Mouse (Mus musculus) intestine, embryonic 16.5 days (tissue): ENCODE measurements at regions not wholly inside any gene's neighbourhood (a gene's known extent, or its start where the extent isn't known, plus 50 kb on each side); places are given as distances from the start of the nearest gene placed in this dataset.

Source experiments
- ATAC-seq: fragments of 200-750 bp; cut with Nextera tagmentation; 2 replicates; pipeline ENCODE4 v1.8.0; 2017; ENCODE audit warnings: moderate TSS enrichment, moderate library complexity
- H3K27ac ChIP-seq: fragments of 300-500 bp; sonication (generic); 2 replicates; pipeline ENCODE4 v1.5.1; 2014; ENCODE audit warnings: mild to moderate bottlenecking, low read length
- H3K27me3 ChIP-seq: fragments of 300-500 bp; sonication (generic); replicated peaks from 2 replicates; pipeline ENCODE4 v1.6.1; 2014; ENCODE audit warnings: low read length, control low read depth, mixed read lengths; ENCODE audit not compliant: control insufficient read depth, insufficient read depth
- H3K36me3 ChIP-seq: fragments of 300-500 bp; sonication (generic); 2 replicates; pipeline ENCODE4 v1.6.1; 2014; ENCODE audit warnings: low read length, control low read depth; ENCODE audit not compliant: control insufficient read depth, insufficient read depth
- H3K4me1 ChIP-seq: fragments of 300-500 bp; sonication (generic); 2 replicates; pipeline ENCODE4 v1.6.1; 2014; ENCODE audit warnings: low read length, control low read depth, mixed read lengths; ENCODE audit not compliant: control insufficient read depth, insufficient read depth
- H3K4me2 ChIP-seq: fragments of 300-500 bp; sonication (generic); 2 replicates; pipeline ENCODE4 v1.6.1; 2014; ENCODE audit warnings: low read depth, low read length, control low read depth
- H3K4me3 ChIP-seq: fragments of 300-500 bp; sonication (generic); 2 replicates; pipeline ENCODE4 v1.5.1; 2014; ENCODE audit warnings: mild to moderate bottlenecking, low read length
- H3K9ac ChIP-seq: fragments of 300-500 bp; sonication (generic); 2 replicates; pipeline ENCODE4 v1.6.1; 2014; ENCODE audit warnings: low read depth, low read length
- H3K9me3 ChIP-seq: fragments of 300-500 bp; sonication (generic); 2 replicates; pipeline ENCODE4 v1.6.1; 2016; ENCODE audit warnings: low read length, control low read depth; ENCODE audit not compliant: control insufficient read depth
- WGBS: fragments of 180-500 bp; shearing (Covaris S2); extraction: QIAGEN DNeasy Blood & Tissue Kit; methylation state at CpG from one replicate; pipeline ENCODE4 v1.1.7; 2014; 5-methylcytosine and 5-hydroxymethylcytosine counted together

GRCm38 (mm10) chr2:179231708-179232354 lies 210.4 kb upstream of the Cdh4 start:
- Histone ChIP-seq H3K27ac (no peak overlapping the region), H3K4me1 (no peaks in the 10 kb centered on the region), H3K9ac (no peak overlapping the region), H3K4me3 (no peak overlapping the region), H3K4me2 (no peak overlapping the region), H3K9me3 (no peaks in the 10 kb centered on the region), H3K27me3 (no peaks in the 10 kb centered on the region), H3K36me3 (no peaks in the 10 kb centered on the region)
- WGBS, result 78% methylated on average over 6 of the region's 6 CpGs
- no peak for ATAC-seq

GRCm38 (mm10) chr2:179238166-179238565 lies 204.1 kb upstream of the Cdh4 start:
- no peaks in the 10 kb centered on the region for H3K9me3 ChIP-seq
- no peak overlapping the region for H3K27ac ChIP-seq
- no peak for ATAC-seq
- 82% methylated on average over 11 of the region's 11 CpGs for WGBS
- H3K4me2 ChIP-seq, result no peak overlapping the region
- no peaks in the 10 kb centered on the region for H3K27me3 ChIP-seq
- no peaks in the 10 kb centered on the region for H3K4me1 ChIP-seq
- H3K36me3 ChIP-seq, result no peaks in the 10 kb centered on the region
- H3K9ac ChIP-seq, result no peak overlapping the region
- H3K4me3 ChIP-seq, result no peak overlapping the region

GRCm38 (mm10) chr2:179260892-179261291 lies 181.3 kb upstream of the Cdh4 start:
- Histone ChIP-seq H3K4me2 (no peak overlapping the region), H3K4me1 (no peaks in the 10 kb centered on the region), H3K36me3 (no peaks in the 10 kb centered on the region), H3K4me3 (no peak overlapping the region), H3K27ac (no peak overlapping the region), H3K9me3 (no peaks in the 10 kb centered on the region), H3K9ac (no peak overlapping the region), H3K27me3 (no peaks in the 10 kb centered on the region)
- 63% methylated on average over 2 of the region's 2 CpGs for WGBS
- ATAC-seq, result no peak

- Histone ChIP-seq H3K4me2 (no peak overlapping the region), H3K9me3 (no peaks in the 10 kb centered on the region), H3K4me1 (no peaks in the 10 kb centered on the region), H3K4me3 (no peak overlapping the region), H3K9ac (no peak overlapping the region), H3K36me3 (no peaks in the 10 kb centered on the region), H3K27ac (no peak overlapping the region), H3K27me3 (no peaks in the 10 kb centered on the region)
- 78% methylated on average over 4 of the region's 4 CpGs for WGBS
- ATAC-seq, result no peak
Measured at GRCm38 (mm10) chr2:179263888-179264287, 178.3 kb upstream of the Cdh4 start.

- Histone ChIP-seq H3K36me3 (no peaks in the 10 kb centered on the region), H3K4me1 (no peaks in the 10 kb centered on the region), H3K9me3 (no peaks in the 10 kb centered on the region), H3K27me3 (no peaks in the 10 kb centered on the region), H3K27ac (no peak overlapping the region), H3K4me2 (no peak overlapping the region), H3K9ac (no peak overlapping the region), H3K4me3 (no peak overlapping the region)
- ATAC-seq, result no peak
- 78% methylated on average over 5 of the region's 5 CpGs for WGBS
Measured at GRCm38 (mm10) chr2:179265436-179265835, 176.8 kb upstream of the Cdh4 start.

- H3K9me3 ChIP-seq, result no peaks in the 10 kb centered on the region
- ATAC-seq, result no peak
- H3K4me2 ChIP-seq, result no peak overlapping the region
- no peak overlapping the region for H3K4me3 ChIP-seq
- WGBS, result 79% methylated on average over 15 of the region's 15 CpGs
- H3K9ac ChIP-seq, result no peak overlapping the region
- no peak overlapping the region for H3K27ac ChIP-seq
- H3K4me1 ChIP-seq, result no peaks in the 10 kb centered on the region
- H3K36me3 ChIP-seq, result no peaks in the 10 kb centered on the region
- H3K27me3 ChIP-seq, result no peaks in the 10 kb centered on the region; the same call in 1 of the 2 replicates
Measured at GRCm38 (mm10) chr2:179277204-179277886, 164.9 kb upstream of the Cdh4 start.

GRCm38 (mm10) chr2:179277887-179278282 lies 164.3 kb upstream of the Cdh4 start:
- Histone ChIP-seq H3K27me3 (no peaks in the 10 kb centered on the region; the same call in 1 of the 2 replicates), H3K4me3 (no peak overlapping the region), H3K9me3 (no peaks in the 10 kb centered on the region), H3K9ac (no peak overlapping the region), H3K4me1 (no peaks in the 10 kb centered on the region), H3K4me2 (no peak overlapping the region), H3K27ac (no peak overlapping the region), H3K36me3 (no peaks in the 10 kb centered on the region)
- ATAC-seq, result no peak
- 69% methylated on average over 4 of the region's 4 CpGs for WGBS

- WGBS, result 81% methylated on average over 6 of the region's 6 CpGs
- ATAC-seq, result no peak
- Histone ChIP-seq H3K9ac (no peak overlapping the region), H3K4me1 (no peaks in the 10 kb centered on the region), H3K36me3 (no peaks in the 10 kb centered on the region), H3K27ac (no peak overlapping the region), H3K9me3 (no peaks in the 10 kb centered on the region), H3K4me2 (no peak overlapping the region), H3K27me3 (no peaks in the 10 kb centered on the region), H3K4me3 (no peak overlapping the region)
Measured at GRCm38 (mm10) chr2:179282276-179282675, 160.0 kb upstream of the Cdh4 start.

GRCm38 (mm10) chr2:179290394-179290793 lies 151.8 kb upstream of the Cdh4 start:
- Histone ChIP-seq H3K4me2 (no peak overlapping the region), H3K27me3 (no peaks in the 10 kb centered on the region), H3K9me3 (no peaks in the 10 kb centered on the region), H3K36me3 (no peaks in the 10 kb centered on the region), H3K9ac (no peak overlapping the region), H3K4me1 (no peaks in the 10 kb centered on the region), H3K27ac (no peak overlapping the region), H3K4me3 (no peak overlapping the region)
- 23% methylated on average over 5 of the region's 5 CpGs for WGBS
- ATAC-seq, result no peak
